Mouse (Mus musculus): Measurements from ENCODE around the gene Plxnd1.

Gene Plxnd1

GRCm38 (mm10) chr6:115927292-115928242 lies 67.2 kb downstream of the Plxnd1 start:
- in situ Hi-C loops (cut with MboI, MseI), result loop anchor here in 1 of 2 experiments (10.0 kb wide), 1 partner anchor 373 kb away; no protein-coding TSS in a partner anchor

- in situ Hi-C loops (cut with MboI, MseI), result loop anchor here in 1 of 2 experiments (10.0 kb wide), 1 partner anchor 372 kb away; no protein-coding TSS in a partner anchor
Observed at GRCm38 (mm10) chr6:115926416-115926815, 68.4 kb downstream of the Plxnd1 start.

DNA sequence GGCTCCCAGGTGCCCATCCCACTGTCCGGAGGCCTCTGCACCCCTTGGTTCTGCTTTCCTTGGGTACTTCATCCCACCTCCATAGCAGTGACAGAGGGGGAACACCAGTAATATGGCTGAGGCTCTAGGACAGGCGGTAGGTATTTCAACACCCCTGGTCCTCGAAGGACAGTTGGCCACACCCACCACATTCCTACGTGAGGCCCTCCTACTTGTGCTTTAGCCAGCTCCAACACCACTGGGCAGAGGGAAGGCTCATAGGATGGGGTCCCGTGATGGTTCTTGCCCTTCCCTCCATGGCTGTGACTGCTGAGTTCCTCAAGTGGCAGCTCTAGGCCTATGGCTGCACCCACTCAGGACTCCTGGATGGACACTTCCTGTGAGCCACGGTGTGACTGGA lies 70.0 kb downstream of the Plxnd1 start:
- in situ Hi-C loops (cut with MboI, MseI), result loop anchor here in 1 of 2 experiments (10.0 kb wide), 1 partner anchor 370 kb away; no protein-coding TSS in a partner anchor

DNA sequence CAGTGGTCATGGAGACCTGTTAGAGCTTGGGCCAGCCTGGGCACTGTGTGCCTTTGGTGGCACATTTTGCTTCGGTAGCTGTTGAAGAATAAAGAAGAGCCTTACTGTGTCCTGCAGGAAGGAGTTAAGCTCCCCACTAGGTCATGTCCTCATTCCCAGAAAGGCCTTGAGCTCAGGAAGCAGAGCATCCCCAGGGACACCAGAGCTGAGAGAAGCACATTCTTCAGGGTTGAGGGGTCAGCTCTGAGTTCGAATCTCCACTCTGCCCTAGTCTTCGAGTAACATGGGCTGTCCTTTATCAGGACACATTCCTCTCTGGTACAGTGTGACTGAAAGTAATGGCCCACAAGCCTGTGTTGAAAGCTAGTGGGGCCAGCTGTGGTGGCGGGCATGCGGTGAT lies 74.9 kb downstream of the Plxnd1 start:
- in situ Hi-C loops (cut with MboI, MseI), result loop anchor here in 1 of 2 experiments (10.0 kb wide), 1 partner anchor 365 kb away; no protein-coding TSS in a partner anchor

DNA sequence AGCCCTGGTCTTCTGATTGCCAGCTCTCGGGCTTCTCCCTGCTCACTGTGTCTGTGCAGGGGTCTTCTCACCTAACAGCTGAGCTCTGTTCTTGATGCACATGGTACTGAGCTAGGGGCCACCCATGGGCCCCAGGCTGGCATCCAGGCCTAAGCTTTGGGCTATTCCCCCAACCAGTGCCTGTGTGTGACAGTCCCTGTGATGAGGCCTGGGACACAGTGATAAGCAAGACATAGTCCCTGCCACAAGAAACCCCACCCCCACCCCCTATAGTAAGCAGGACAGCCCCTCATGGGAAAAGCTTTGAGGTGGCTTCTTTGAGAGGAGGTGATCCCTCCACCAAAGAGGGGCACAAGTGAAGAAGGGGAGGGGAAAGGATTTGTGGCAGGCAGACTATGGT lies 76.2 kb downstream of the Plxnd1 start:
- in situ Hi-C loops (cut with MboI, MseI), result no loop called here

DNA sequence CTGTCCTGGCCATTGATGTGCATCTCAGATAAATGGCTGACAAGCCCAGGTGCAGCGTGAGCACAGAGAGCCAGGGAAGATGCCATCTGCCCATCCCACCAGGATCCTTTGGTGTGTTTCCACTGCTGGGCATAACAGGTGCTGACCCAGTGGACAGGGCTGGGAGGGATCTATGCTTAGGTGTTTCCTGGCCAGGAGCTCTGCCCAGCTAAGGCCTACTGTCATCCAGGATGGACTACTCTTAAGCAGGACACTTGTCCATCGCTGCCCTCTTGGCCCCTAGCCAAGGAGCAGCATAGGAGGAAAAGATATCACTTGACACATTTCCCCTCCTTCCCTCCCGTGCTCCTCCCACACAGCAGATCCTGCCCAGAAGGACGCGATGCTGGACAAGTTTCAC lies 78.2 kb downstream of the Plxnd1 start:
- in situ Hi-C loops (cut with MboI, MseI), result no loop called here

DNA sequence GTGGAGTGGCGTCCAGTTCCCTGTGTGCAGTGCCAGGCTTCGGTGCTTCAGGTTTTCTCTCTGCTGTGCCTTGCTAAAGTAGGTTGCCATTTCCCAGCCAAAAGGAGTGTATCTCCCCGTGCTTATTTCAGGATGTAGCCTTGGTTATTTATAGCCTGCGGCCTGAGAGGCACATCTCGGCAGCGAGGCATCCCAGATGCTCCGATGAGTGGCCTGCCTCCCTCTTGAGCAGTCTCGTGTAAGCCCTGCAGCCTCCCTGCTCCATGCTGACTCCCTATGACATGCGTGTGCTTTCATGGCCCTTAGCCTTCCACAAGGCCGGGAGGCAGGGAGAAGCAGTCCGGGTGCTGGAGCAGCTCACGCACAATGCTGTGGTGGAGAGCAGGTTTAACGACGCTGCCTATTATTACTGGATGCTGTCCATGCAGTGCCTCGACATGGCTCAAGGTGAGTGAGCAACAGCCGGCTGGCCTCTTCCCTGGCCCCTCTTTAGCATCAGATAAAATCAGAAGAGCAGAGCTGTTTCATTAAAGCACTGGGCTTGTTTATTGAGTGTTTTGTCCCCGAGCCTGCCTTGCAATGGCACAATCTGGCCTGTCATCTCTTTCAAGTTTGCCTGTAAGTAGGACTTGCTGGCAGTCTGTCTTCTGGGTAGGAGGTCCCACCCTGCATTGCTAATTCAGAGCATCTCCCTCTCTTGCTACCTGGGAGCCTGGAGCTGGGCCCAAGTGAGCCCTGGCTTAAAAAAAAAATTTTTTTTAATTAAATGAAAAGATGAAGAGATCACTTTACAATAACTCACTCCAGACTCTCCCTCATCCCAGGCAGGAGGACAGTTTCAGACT lies 79.0 kb downstream of the Plxnd1 start:
- in situ Hi-C loops (cut with MboI, MseI), result no loop called here

- in situ Hi-C loops (cut with MboI, MseI), result no loop called here
Observed at GRCm38 (mm10) chr6:115914511-115915202, 80.1 kb downstream of the Plxnd1 start.

DNA sequence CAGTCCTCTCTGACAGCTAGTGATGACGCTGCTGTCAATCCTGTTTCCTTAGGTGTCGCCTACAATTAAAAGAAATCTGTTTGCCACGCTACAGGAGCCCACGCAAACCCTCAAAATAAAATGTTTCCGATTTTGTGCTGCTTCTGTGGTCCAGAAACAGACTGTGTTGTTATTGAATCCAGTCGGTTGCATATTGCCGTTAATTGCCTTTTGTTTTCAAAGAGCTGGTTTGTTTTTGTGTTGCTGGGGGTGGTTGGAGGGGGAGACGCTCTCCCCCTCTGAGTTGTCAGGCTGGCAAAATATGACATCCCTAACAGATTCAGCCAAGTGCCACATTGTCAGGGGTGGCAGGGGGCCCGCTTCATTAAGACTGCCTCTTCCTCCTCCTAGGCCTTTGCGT lies 81.3 kb downstream of the Plxnd1 start:
- in situ Hi-C loops (cut with MboI, MseI), result no loop called here

DNA sequence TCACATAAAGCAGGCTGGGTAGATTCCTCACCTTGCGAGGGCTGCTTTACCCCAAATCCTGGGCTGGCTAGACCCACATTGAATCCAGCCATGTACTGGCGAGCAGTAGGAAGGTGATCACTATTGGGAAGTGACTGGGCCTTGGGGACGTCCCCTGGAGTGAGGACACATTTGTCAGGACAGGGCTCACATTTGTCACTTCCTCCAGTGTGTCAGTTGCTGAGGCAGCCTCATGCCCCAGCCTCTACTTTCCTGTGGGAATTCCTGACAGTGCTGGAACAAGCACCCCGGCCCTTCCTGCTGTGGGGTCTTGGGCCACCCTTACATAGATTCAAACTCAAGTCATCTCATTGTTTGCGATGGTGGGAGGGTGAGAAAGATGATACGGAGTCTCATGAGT lies 83.0 kb downstream of the Plxnd1 start:
- in situ Hi-C loops (cut with MboI, MseI), result no loop called here

DNA sequence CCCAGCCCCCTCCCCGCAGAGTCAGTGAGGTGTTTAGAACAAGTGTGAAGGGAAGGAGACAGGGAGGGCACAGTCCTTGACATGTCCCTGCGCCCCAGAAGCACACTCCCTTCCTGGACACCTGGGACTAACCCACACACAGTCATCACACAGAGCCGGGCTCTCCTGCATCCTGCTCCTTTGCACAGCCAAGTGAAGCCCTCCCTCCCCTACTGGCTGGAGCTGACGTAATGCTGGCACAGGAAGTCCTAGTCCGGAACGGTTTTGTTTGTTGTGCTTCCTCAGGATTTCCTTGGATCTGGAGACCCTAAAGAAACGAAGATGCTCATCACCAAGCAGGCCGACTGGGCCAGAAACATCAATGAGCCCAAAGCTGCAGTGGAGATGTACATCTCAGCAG lies 84.9 kb downstream of the Plxnd1 start:
- in situ Hi-C loops (cut with MboI, MseI), result loop anchor here in 1 of 2 experiments (5.0 kb wide), 1 partner anchor 57 kb away; no protein-coding TSS in a partner anchor

- in situ Hi-C loops (cut with MboI, MseI), result loop anchor here in 1 of 2 experiments (5.0 kb wide), 1 partner anchor 58 kb away; no protein-coding TSS in a partner anchor
Observed at GRCm38 (mm10) chr6:115909052-115909451, 85.8 kb downstream of the Plxnd1 start.

DNA sequence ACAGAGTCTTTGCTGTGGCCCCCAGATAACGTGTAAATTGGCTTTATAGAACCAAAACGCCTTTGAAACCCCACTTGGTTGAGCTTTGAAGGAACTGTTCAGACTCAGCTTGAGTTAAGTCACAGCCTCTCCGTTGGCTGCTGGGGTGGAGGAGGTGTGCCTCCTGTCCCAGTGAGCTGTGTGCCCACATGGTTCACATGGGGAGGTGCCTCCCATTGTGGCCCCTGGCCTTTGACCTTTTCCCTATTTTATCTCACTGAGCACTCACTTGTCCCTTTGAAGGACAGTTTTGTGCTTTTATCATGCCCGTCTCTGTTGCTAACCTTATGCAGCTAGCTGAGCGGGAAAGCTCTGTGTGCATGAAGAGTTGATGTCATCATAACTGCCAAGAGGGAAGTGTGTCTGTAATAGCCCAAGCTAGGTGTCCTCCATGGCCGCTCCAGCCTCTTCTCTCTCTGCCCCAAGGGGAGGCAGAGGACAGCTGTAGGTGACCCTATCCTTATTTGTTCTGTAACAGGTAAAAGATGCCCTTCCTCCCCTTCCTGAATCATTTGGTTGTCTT lies 86.3 kb downstream of the Plxnd1 start:
- in situ Hi-C loops (cut with MboI, MseI), result loop anchor here in 1 of 2 experiments (5.0 kb wide), 1 partner anchor 59 kb away; no protein-coding TSS in a partner anchor

DNA sequence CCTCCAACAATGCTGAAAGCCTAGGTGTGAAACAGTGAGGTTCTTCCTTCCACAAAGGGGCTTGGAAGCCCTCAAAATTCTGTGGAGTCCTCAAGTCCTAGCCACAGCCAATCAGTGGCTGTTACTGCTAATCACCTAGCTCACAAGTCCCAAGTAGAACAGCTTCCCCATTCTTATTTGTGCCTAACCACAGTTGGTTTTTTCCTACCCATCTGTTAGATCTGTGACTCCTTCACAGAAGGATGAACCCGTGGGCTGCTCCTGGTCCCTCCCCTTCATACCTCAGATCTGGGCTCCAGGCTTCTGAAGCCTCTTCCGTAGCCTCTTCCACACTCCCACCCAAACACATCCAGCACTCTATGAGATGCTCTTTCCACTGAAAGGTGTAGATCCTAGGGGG lies 87.9 kb downstream of the Plxnd1 start:
- in situ Hi-C loops (cut with MboI, MseI), result loop anchor here in 1 of 2 experiments (5.0 kb wide), 1 partner anchor 60 kb away; no protein-coding TSS in a partner anchor

DNA sequence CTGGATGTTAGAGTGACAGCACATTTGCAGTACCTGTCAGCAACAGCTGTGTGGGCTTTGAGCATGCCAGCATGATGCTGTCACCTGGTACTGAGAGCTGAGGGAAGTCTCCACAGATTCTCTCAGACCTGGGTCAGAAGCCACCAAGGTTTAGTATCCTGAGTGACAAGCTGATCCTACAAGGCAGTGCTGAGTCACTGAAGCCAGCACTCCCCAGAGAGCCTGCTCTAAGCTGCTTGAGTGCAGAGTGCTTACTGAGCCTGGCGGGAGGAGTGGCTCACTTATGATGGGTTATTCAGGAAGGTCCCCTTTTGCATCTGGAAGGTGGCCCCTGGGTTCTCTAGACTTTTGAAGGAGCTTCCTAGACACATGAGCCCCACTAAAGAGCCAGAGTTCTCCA lies 88.3 kb downstream of the Plxnd1 start:
- in situ Hi-C loops (cut with MboI, MseI), result loop anchor here in 1 of 2 experiments (5.0 kb wide), 1 partner anchor 61 kb away; no protein-coding TSS in a partner anchor

DNA sequence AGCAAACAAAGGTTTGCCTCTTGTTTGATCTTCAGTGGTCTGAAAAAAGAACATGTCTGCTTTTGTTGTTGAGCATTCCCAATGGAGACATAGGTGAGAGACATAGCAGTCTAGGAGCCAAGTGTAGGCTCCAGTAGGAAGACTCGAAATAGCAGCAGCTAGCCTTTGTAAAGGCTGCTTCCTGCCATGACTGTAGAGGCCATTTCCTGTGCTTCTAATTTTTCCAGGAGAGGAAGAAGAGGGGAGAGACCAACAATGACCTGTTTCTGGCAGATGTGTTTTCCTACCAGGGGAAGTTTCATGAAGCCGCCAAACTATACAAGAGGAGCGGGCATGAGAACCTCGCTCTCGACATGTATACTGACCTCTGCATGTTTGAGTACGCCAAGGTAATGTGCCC lies 89.2 kb downstream of the Plxnd1 start:
- in situ Hi-C loops (cut with MboI, MseI), result loop anchor here in 1 of 2 experiments (5.0 kb wide), 1 partner anchor 62 kb away; no protein-coding TSS in a partner anchor
